Mouse (Mus musculus) forebrain, embryonic 16.5 days (tissue): ENCODE results near the gene Mettl17. TPM values are rescaled to one million over a fixed set of nuclear protein-coding genes. Genes with fewer than 3 reads are reported as not detected.

Experiments used
- ATAC-seq: fragments of 200-750 bp; cut with Nextera tagmentation; 2 replicates; pipeline ENCODE4 v1.8.0; 2017; ENCODE audit warnings: mild to moderate bottlenecking, moderate library complexity
- H3K27ac ChIP-seq: fragments of 300-500 bp; sonication (generic); 2 replicates; pipeline ENCODE4 v1.5.1; 2014; ENCODE audit warnings: low read length, control low read depth
- H3K27me3 ChIP-seq: fragments of 300-500 bp; sonication (generic); replicated peaks from 2 replicates; pipeline ENCODE4 v1.6.1; 2014; ENCODE audit warnings: low read length; ENCODE audit not compliant: control insufficient read depth, insufficient read depth
- H3K36me3 ChIP-seq: fragments of 300-500 bp; sonication (generic); 2 replicates; pipeline ENCODE4 v1.6.1; 2014; ENCODE audit not compliant: control insufficient read depth, insufficient read depth
- H3K4me1 ChIP-seq: fragments of 300-500 bp; sonication (generic); replicated peaks from 2 replicates; pipeline ENCODE4 v1.6.1; 2014; ENCODE audit warnings: low read length; ENCODE audit not compliant: control insufficient read depth, insufficient read depth
- H3K4me2 ChIP-seq: fragments of 300-500 bp; sonication (generic); 2 replicates; pipeline ENCODE4 v1.6.1; 2014; ENCODE audit warnings: mild to moderate bottlenecking, low read length, control low read depth
- H3K4me3 ChIP-seq: fragments of 300-500 bp; sonication (generic); replicated peaks from 2 replicates; pipeline ENCODE4 v1.5.1; 2014; ENCODE audit warnings: mild to moderate bottlenecking, low read length, control low read depth
- H3K9ac ChIP-seq: fragments of 300-500 bp; sonication (generic); replicated peaks from 2 replicates; pipeline ENCODE4 v1.6.1; 2014; ENCODE audit warnings: low read depth, low read length, control low read depth
- H3K9me3 ChIP-seq: fragments of 300-500 bp; sonication (generic); 2 replicates; pipeline ENCODE4 v1.6.1; 2016; ENCODE audit warnings: low read length; ENCODE audit not compliant: control insufficient read depth
- WGBS: fragments of 180-500 bp; shearing (Covaris S2); extraction: QIAGEN DNeasy Blood & Tissue Kit; methylation state at CpG from one replicate; pipeline ENCODE4 v1.1.7; 2014; 5-methylcytosine and 5-hydroxymethylcytosine counted together
- polyA plus RNA-seq: library from polyadenylated mRNA; unstranded; fragments of >200 nt; fragmentation: Nextera tagmentation; extraction: Ambion mirVana; gene quantifications from 2 replicates; pipeline ENCODE4 v1.2.1, GENCODE M21; 2015

Gene Mettl17
- polyA plus RNA-seq, 1 experiment from 2014 or later = 94.7 TPM

DNA sequence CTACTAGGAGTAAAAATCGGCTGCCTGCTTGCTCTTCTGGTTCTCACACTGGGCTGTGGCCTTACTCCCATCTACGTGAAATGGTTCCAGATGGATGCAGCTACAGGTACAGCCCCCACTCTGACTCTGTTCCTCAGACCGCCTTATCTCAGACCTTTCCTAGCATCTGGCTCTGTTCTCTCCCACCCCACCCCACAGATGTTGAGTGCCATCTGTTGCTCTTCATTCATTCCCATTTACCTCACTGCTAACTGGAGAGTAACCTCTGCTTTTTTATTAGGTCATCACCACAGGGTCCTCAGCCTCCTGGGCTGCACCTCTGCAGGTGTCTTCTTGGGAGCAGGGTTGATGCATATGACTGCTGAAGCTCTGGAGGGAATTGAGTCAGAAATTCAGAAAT, 9.2 kb downstream of the Mettl17 start:
- H3K4me3 ChIP-seq = no peak overlapping the region
- ATAC-seq = no peak
- H3K27me3 ChIP-seq = no peaks in the 10 kb centered on the region
- H3K36me3 ChIP-seq = peaks cover 21% of the 10 kb centered on the region
- H3K9ac ChIP-seq = no peak overlapping the region
- no peaks in the 10 kb centered on the region for H3K4me1 ChIP-seq
- H3K9me3 ChIP-seq = no peaks in the 10 kb centered on the region
- no peak overlapping the region for H3K27ac ChIP-seq
- no peak overlapping the region for H3K4me2 ChIP-seq
- 64% methylated on average over 3 of the region's 3 CpGs for WGBS

GRCm38 (mm10) chr14:51895071-51895470, 10.4 kb downstream of the Mettl17 start:
- ATAC-seq = no peak
- Histone ChIP-seq H3K4me2 (no peak overlapping the region), H3K9ac (no peak overlapping the region), H3K4me3 (no peak overlapping the region), H3K27me3 (no peaks in the 10 kb centered on the region), H3K9me3 (no peaks in the 10 kb centered on the region), H3K27ac (no peak overlapping the region), H3K36me3 (peaks cover 14% of the 10 kb centered on the region), H3K4me1 (no peaks in the 10 kb centered on the region)
- WGBS = 83% methylated on average over 14 of the region's 14 CpGs

DNA sequence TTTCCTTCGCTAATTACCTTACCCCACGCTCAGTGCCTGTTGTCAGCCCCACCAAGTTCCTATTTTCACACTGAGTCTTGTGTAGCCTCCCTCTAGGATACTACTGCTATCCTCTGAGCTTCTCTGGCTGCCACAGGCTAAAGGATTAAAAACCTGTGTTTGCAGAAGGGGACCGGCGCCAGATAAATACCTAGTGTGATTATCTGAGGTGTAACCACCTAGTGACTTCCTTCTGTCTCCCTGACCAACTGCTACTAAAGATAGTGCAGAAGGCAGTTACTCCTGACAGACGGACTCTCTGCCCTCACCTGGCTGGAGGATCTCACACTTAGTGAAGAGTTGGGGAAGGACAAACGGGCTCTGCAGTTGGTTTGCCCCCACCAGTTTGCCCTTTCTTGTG, 11.4 kb downstream of the Mettl17 start:
- no peak overlapping the region for H3K9ac ChIP-seq
- ATAC-seq = no peak
- no peaks in the 10 kb centered on the region for H3K27me3 ChIP-seq
- 91% methylated on average over 6 of the region's 6 CpGs for WGBS
- no peak overlapping the region for H3K4me3 ChIP-seq
- no peaks in the 10 kb centered on the region for H3K9me3 ChIP-seq
- no peaks in the 10 kb centered on the region for H3K4me1 ChIP-seq
- peaks cover 10% of the 10 kb centered on the region for H3K36me3 ChIP-seq
- no peak overlapping the region for H3K27ac ChIP-seq
- H3K4me2 ChIP-seq = no peak overlapping the region

DNA sequence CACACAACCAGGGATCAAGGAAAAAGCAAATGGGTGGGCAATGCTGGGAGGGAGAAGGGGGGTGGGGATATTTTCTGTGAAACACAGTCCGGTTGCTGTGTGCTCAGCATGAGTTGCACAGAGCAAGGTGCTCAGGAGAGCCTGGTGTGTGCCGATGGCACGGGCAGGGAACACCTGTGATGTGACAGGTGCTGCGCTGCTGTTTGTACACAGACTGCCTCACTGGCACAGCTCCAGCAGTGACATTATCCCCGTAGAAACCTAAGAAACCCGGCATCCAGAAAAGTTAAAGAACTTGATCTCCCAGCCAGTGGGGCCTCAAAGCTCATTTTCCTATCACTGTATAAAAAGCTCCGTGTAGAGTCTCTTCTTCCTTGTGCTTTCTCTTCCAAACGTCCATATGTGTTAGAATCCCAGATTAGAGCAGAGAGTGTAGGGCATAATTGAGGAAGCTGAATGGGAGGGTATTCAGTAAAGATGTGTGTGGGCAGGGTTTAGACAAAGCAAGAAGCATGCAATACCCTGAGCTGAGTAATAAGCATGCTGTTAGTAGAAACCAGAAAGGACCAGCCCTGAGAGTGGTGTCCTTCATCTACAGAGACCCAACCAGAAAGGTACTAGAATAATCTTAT, 12.0 kb downstream of the Mettl17 start:
- H3K36me3 ChIP-seq = peaks cover 5% of the 10 kb centered on the region
- no peak overlapping the region for H3K4me3 ChIP-seq
- no peak for ATAC-seq
- no peak overlapping the region for H3K9ac ChIP-seq
- H3K27ac ChIP-seq = no peak overlapping the region
- no peak overlapping the region for H3K4me2 ChIP-seq
- H3K9me3 ChIP-seq = no peaks in the 10 kb centered on the region
- WGBS = 59% methylated on average over 8 of the region's 8 CpGs
- no peaks in the 10 kb centered on the region for H3K4me1 ChIP-seq
- H3K27me3 ChIP-seq = no peaks in the 10 kb centered on the region

GRCm38 (mm10) chr14:51899351-51899750, 14.7 kb downstream of the Mettl17 start:
- WGBS = 97% methylated on average over 1 of the region's 1 CpGs
- no peak overlapping the region for H3K4me2 ChIP-seq
- no peak overlapping the region for H3K4me3 ChIP-seq
- H3K36me3 ChIP-seq = no peaks in the 10 kb centered on the region
- no peaks in the 10 kb centered on the region for H3K4me1 ChIP-seq
- H3K9me3 ChIP-seq = no peaks in the 10 kb centered on the region
- ATAC-seq = no peak
- no peak overlapping the region for H3K9ac ChIP-seq
- no peaks in the 10 kb centered on the region for H3K27me3 ChIP-seq
- no peak overlapping the region for H3K27ac ChIP-seq

- Histone ChIP-seq H3K4me1 (no peaks in the 10 kb centered on the region), H3K27ac (no peak overlapping the region), H3K27me3 (no peaks in the 10 kb centered on the region), H3K4me3 (no peak overlapping the region), H3K9ac (no peak overlapping the region), H3K36me3 (no peaks in the 10 kb centered on the region), H3K9me3 (no peaks in the 10 kb centered on the region), H3K4me2 (no peak overlapping the region)
- 62% methylated on average over 9 of the region's 9 CpGs for WGBS
- ATAC-seq = peak; percentile 75
Measured at GRCm38 (mm10) chr14:51902806-51903710, 18.4 kb downstream of the Mettl17 start.

DNA sequence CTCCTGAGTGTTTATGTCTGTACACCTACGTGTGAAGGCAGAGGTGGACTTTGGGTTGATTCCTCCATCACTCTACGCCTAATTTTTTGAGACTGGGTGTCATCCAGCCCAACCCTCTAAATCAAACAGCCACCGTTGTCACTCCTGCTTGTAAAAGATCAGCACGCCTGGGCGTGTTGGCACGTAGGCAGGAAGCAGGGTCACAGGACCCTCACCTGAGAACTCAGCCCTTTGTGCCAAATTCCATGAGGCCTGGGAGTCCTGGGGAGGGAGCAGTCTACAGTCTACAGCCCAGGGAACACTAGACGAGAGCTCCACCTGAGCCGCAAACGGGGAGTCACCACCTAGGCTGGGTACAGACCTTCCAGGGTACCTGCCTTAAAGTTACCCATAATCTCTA, 19.1 kb downstream of the Mettl17 start:
- no peak overlapping the region for H3K4me2 ChIP-seq
- no peaks in the 10 kb centered on the region for H3K4me1 ChIP-seq
- 92% methylated on average over 9 of the region's 9 CpGs for WGBS
- H3K9me3 ChIP-seq = no peaks in the 10 kb centered on the region
- H3K27ac ChIP-seq = no peak overlapping the region
- H3K36me3 ChIP-seq = no peaks in the 10 kb centered on the region
- H3K4me3 ChIP-seq = no peak overlapping the region
- no peak overlapping the region for H3K9ac ChIP-seq
- no peaks in the 10 kb centered on the region for H3K27me3 ChIP-seq
- ATAC-seq = no peak

- no peaks in the 10 kb centered on the region for H3K9me3 ChIP-seq
- H3K4me3 ChIP-seq = no peak overlapping the region
- H3K27ac ChIP-seq = no peak overlapping the region
- no peak overlapping the region for H3K9ac ChIP-seq
- H3K27me3 ChIP-seq = no peaks in the 10 kb centered on the region
- ATAC-seq = no peak
- H3K36me3 ChIP-seq = no peaks in the 10 kb centered on the region
- no peaks in the 10 kb centered on the region for H3K4me1 ChIP-seq
- H3K4me2 ChIP-seq = no peak overlapping the region
- 69% methylated on average over 7 of the region's 7 CpGs for WGBS
Measured at GRCm38 (mm10) chr14:51904706-51905105, 20.1 kb downstream of the Mettl17 start.

DNA sequence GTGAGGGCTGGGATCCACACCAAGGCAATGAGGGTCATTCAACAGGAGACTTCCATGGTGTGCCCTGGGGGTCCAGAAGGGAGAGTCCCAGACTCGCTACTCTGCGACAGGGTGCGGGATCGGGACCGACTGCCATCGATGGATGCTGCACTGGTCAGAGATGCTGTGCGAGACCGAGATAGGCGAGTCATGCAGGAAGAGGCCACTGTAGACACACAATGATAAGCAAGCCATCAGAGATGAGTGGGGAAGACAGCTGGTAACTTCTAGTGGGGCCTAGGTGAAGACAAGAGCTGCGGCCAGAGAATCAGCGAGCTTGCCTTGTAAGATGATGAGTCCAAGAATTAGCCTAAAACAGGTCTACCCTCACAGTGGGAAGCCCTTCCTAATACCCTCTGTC, 21.5 kb downstream of the Mettl17 start:
- Histone ChIP-seq H3K4me1 (no peaks in the 10 kb centered on the region), H3K9ac (no peak overlapping the region), H3K4me3 (no peak overlapping the region), H3K9me3 (no peaks in the 10 kb centered on the region), H3K4me2 (no peak overlapping the region), H3K36me3 (no peaks in the 10 kb centered on the region), H3K27ac (no peak overlapping the region), H3K27me3 (no peaks in the 10 kb centered on the region)
- 97% methylated on average over 11 of the region's 11 CpGs for WGBS
- no peak for ATAC-seq
